Mouse (Mus musculus) layer of hippocampus, adult 18-20 months (tissue): ENCODE measurements around the gene Khdc3. TPM values are rescaled to one million over a fixed set of nuclear protein-coding genes. Genes with fewer than 3 reads are reported as not detected.
A peak's percentile ranks its signal among the peaks of the same experiment; 100 is the strongest.
"Not testable (repeated sequence)": the region's sequence is repeated elsewhere in the genome, so short reads cannot be mapped to it uniquely, and the experiment has no call there.

Experiments
- DNase-seq, 2 experiments: peaks; one replicate each; pipeline ENCODE4 v3.0.0; 2022; ENCODE audit warnings: low spot score in 2 of 2
- total RNA-seq, 2 experiments: library from RNA; stranded (reverse); gene quantifications; 2 replicates each; pipeline ENCODE4 v1.2.3; 2021

Khdc3 gene
- total RNA-seq, 2 experiments from 2014 or later, result 4.0 to 4.3 TPM

- no peak for DNase-seq
Observed at GRCm38 (mm10) chr9:73097898-73098297, 3.7 kb upstream of the Khdc3 start.

- no peak for DNase-seq
Observed at GRCm38 (mm10) chr9:73102181-73102580, 545 bp downstream of the Khdc3 start, which contains the start of gene Gm20509. Gm20509 (plus strand) TSS chr9:73102470.

- no peak for DNase-seq
Observed at GRCm38 (mm10) chr9:73103159-73103879, 1.7 kb downstream of the Khdc3 start.

- DNase-seq, result no peak
Observed at GRCm38 (mm10) chr9:73103880-73104198, 2.2 kb downstream of the Khdc3 start.

- no peak for DNase-seq
Observed at GRCm38 (mm10) chr9:73105141-73105540, 3.5 kb downstream of the Khdc3 start.

- DNase-seq, result no peak
Observed at GRCm38 (mm10) chr9:73105771-73106170, 4.1 kb downstream of the Khdc3 start.

- DNase-seq, result peak; percentile 89 to 96
Observed at GRCm38 (mm10) chr9:73112919-73113906, 11.6 kb downstream of the Khdc3 start, which contains the start of gene Rsl24d1. Rsl24d1 (plus strand) TSS chr9:73113426.

GRCm38 (mm10) chr9:73116704-73117103 lies 15.1 kb downstream of the Khdc3 start:
- not testable (repeated sequence) for DNase-seq

GRCm38 (mm10) chr9:73118012-73118411 lies 16.4 kb downstream of the Khdc3 start:
- no peak for DNase-seq

- peak in 1 of 2 experiments; percentile 58 for DNase-seq
Observed at GRCm38 (mm10) chr9:73121735-73122134, 20.1 kb downstream of the Khdc3 start.

GRCm38 (mm10) chr9:73125043-73125570 lies 23.5 kb downstream of the Khdc3 start:
- DNase-seq, result no peak

- DNase-seq, result no peak
Observed at GRCm38 (mm10) chr9:73127457-73127856, 25.8 kb downstream of the Khdc3 start.

- no peak for DNase-seq
Observed at GRCm38 (mm10) chr9:73129875-73130274, 28.2 kb downstream of the Khdc3 start.

GRCm38 (mm10) chr9:73130529-73130928 lies 28.9 kb downstream of the Khdc3 start:
- no peak for DNase-seq

GRCm38 (mm10) chr9:73137341-73137886 lies 35.8 kb downstream of the Khdc3 start:
- no peak for DNase-seq

Other genes with a start within 250 kb of the Khdc3 start
- gene Pygo1, start 176.2 kb upstream of the Khdc3 start, total RNA-seq, result 10 to 100 TPM; 31.6 to 32.5 TPM
- gene Dyx1c1, start 143.1 kb upstream of the Khdc3 start, total RNA-seq, result 1 to 10 TPM; 3.2 to 3.7 TPM
- under 1 TPM in 1 of 2 experiments, not detected in 1; 0.52 TPM for gene Gm44503, start 143.0 kb upstream of the Khdc3 start, total RNA-seq
- gene Ccpg1os, start 116.5 kb upstream of the Khdc3 start, total RNA-seq, result 10 to 100 TPM; 12.4 to 12.6 TPM
- 100 to 1,000 TPM; 149 to 152 TPM for gene Ccpg1, start 116.4 kb upstream of the Khdc3 start, total RNA-seq
- gene Pigb, start 61.5 kb upstream of the Khdc3 start, total RNA-seq, result 10 to 100 TPM; 12.7 TPM
- 10 to 100 TPM; 12.2 to 15.4 TPM for gene Rab27a, start 57.0 kb upstream of the Khdc3 start, total RNA-seq
- 1 to 10 TPM; 1.0 to 1.1 TPM for gene Gm20509, start 634 bp downstream of the Khdc3 start, total RNA-seq
- 10 to 100 TPM; 61.8 to 63.9 TPM for gene Rsl24d1, start 11.6 kb downstream of the Khdc3 start, total RNA-seq